Mouse (Mus musculus): ENCODE results near the gene 2210016L21Rik.
"Not testable (repeated sequence)": the region's sequence is repeated elsewhere in the genome, so short reads cannot be mapped to it uniquely, and the experiment has no call there.

2210016L21Rik gene

DNA sequence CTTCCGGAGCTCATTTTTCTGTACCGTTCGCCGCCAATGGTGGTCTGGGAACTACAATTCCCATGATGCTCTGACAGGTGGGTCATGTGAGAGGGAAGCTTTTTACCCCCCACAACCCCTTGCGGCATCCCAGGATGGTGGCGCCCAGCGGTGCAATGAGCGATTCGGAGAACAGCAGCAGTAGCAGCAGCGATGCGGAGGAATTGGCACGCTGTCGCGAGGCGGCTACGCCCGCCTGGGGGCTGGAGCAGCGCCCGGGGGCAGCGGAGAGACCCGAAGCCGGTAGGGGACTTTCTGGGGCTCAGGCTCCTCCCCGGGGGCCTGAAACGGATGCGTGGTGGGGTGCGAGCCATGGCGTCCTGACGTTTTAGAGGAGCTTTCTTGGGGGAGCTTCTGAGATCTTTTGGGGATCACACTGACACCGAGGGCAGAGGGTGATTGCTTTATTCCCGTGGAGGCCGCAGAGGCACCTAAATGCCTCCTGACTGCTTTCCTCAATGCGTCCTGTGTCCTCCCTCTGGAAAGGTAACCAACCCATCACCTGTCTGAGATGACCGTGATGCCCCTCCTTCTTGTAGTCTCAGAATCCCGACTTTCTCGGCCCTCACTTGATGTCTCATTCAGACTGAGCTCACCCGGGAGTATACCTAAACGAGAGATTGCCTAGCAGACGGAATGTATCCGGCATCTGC lies at the start of gene 2210016L21Rik:
Gene 2210016L21Rik, plus strand, starts transcription at position 85 of the 692 bp plus-strand sequence.
- peak; percentile 83 for DNase-seq (ENCODE audit: low read depth)

DNA sequence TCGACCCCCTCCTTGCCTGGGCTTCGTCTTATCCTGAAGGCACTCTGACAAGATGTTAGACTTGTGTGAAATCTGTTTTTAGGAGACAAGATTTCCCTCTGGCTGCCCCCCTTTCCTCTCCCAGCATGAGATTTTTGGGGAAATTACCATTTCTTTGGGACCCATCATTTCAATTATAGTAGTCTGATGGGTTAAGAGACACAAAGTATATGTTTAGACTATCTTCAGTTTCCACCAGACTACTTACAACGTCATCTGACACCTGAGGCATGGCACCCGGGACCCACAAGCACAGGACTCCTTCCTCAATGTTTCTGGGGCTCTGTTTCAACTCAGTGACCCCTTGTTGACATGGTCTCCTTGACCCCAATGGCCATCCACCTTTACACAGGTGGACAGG lies 46.4 kb upstream of the 2210016L21Rik start:
- no peak for DNase-seq (ENCODE audit: low read depth)

DNA sequence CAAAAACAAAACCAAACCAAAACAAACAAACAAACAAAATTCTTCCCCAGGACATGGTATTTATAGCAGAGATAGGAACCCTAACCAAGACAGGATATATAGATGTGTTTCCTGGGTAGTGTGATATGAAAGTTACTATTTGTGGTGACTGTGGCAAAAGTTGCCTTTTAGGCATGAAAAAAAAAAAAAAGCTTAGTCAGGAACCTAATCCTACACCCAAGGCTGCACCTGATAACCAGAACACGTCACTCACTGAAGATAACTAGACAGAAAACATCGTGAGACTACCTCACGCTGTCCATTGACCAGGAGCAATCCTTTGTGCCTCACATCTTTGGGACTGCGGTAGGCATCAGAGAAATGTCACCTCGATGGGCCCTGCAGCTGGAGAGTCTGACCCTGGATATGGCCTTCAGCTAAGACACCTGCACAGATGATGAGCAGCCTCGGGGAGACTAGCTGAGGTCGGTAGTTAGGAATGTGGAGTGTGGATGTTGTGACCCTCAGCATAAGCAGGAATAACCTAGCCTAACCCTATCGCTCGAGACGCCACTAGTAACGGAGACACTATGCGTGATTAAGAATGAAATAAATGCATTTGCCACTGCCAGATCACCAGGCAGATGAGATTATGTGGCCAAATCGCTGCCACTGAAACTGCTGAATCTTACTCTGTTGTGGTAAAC lies 45.1 kb upstream of the 2210016L21Rik start, which contains the start of gene Oasl2:
Gene Oasl2, plus strand, starts transcription at position 249 of the 686 bp plus-strand sequence.
- DNase-seq (ENCODE audit: low read depth) = no peak

DNA sequence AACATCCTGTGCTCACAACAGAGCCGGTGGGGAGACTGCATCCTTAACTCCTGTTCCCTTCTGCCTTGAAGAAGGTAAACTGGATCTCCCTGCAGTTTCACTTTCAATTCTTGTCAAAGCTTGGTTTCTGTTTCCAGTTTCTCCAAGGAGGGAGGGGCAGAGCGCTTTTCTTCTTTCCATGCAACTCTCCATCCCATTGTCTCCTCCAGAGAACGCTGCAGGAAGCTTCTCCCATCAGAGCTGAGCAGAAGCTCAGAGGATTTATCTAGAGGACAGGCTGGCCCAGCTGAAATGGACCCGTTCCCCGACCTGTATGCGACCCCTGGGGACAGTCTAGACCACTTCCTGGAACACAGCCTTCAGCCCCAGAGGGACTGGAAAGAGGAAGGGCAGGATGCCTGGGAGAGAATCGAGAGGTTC lies 44.6 kb upstream of the 2210016L21Rik start:
- no peak for DNase-seq (ENCODE audit: low read depth)

DNA sequence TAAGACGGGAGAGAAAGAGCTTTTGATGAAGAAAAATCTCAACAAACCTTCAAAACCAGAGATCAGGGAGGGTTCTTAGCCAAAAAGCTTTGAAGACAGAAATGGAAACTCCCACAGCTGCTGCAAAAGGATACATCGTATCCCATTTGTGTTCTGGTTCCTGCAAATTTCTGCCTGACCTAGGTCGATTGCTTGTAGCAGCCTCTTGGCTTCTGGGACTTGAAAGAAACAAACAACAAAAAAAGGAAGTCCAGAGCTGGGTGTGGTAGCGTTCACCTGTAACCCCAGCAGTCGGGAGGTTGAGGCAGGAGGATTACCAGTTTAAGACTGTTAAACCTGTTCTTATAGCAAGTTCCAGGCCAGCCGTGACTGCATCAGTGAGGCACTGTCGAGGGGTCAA lies 43.1 kb upstream of the 2210016L21Rik start:
- no peak for DNase-seq (ENCODE audit: low read depth)

DNA sequence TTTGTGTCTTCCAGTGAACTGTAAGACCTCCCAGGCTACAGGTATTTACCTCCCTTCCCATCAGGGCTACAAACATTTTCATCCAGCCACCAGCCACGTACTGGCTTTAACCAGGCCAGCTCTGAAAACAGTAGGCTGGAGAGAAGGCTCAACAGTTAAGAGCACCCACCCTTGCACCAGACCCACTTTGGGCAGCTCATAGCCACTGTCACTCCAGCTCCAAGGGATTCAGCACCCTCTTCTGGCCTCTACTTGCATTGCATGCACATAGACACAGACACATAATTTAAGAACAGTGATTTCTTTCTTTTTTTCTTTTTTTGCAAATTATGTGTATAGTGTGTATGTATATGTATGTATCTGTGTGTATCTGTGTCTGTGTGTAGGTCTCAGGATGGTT lies 39.5 kb upstream of the 2210016L21Rik start:
- DNase-seq (ENCODE audit: low read depth) = no peak

DNA sequence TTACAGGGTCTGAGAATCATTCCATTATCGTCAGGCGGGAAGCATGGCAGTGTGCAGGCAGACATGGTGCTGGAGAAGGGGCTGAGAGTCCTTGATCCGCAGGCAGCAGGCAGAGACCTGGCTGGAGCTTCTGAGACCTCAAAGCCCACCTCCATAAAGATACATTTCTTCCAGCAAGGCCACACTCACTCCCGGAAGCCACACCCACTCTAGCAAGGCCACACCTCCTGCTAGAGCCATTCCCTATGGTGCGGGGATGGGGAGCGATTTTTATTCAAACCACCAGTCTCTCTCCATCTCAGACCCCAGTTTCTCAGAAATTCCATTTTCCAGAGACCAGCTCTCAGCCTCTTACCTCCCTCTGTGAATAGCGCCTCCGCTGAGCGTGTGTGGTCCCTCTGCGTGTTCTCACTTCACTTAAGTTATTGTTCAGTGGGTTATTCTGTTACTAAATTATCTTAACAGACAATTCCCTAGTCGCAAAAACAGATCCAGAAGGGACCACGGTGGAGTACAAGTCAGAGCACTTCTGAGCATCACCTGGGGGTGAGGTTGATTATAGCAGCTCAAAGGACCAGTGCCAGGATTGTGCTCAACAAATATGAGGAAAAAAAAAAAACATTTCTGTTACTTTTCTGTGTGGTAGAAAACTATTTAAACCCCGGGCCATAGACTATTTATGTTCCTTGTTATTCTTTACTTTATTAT lies 33.2 kb upstream of the 2210016L21Rik start:
- DNase-seq (ENCODE audit: low read depth) = no peak

DNA sequence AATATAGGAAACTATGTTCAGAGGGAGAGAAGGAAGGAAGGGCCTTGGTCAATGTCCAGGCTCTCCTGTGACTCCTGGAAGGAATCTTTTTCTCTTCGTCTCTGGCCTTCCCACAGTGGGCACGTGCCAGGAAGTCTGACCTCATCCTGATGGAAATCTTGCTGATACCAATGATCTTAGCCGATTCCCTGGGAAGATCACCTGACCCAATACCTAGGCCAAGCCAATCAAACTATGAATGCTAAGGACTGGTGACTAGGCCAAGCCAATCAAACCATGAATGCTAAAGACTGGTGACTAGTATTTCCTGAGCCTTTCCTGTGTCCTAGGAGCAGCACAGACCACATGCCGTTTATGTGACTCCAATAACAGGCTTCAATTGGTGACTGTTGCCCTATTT lies 28.3 kb upstream of the 2210016L21Rik start:
- DNase-seq (ENCODE audit: low read depth) = no peak

DNA sequence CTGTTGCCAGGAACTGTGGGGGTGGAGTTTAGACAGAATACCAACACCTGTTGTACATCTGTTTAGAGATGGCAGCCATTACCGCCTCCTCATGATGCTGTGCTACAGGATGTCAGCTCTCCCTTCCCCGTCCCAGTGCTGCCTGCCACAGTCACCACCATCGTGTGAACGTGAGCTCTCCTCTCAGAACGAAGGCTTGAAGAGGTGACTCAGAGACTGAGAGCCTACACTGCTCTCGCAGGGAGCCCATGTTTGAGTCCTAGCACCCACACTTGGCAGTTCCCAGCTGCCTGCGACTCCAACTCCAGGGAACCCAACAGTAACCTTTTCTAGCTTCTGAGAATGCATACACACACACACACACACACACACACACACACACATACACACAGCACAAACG lies 27.1 kb upstream of the 2210016L21Rik start:
- DNase-seq (ENCODE audit: low read depth) = no peak

DNA sequence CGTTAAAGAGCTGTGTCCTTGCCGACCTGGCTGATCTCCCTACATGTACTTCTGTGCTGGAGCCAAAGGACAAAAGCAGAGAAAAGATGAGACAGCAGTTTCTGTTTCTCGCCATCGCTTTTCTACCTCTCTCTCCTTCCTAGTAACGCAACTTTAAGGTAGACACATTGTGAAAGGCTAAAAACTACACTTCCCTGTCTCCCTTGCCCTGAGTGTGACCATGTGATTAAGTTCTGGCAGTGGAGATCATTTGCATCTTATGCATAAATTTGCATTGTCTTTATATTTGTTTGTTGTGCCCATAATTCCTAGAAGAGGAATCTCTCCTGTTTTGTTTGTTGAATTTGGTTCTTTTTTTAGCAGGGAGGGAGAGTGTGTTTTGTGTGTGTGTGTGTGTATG lies 26.1 kb upstream of the 2210016L21Rik start:
- no peak for DNase-seq (ENCODE audit: low read depth)

DNA sequence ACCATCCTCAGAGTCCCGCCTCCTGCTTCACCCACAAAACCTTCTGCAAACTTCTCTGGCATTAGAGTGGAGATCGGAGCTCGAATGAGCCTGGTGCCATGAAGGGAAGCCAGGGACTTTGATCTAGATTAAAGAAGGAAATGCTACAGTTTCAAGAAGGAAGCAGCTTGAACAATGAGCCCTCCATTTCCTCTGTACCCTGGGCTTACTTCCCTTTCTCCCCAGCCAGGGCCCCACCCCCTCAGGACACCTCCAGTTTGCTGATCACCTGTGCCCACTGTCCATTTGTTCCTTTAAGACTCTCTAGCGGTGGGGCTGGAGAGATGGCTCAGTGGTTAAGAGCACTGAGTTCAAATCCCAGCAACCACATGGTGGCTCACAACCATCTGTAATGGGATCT lies 25.2 kb upstream of the 2210016L21Rik start:
- no peak for DNase-seq (ENCODE audit: low read depth)

DNA sequence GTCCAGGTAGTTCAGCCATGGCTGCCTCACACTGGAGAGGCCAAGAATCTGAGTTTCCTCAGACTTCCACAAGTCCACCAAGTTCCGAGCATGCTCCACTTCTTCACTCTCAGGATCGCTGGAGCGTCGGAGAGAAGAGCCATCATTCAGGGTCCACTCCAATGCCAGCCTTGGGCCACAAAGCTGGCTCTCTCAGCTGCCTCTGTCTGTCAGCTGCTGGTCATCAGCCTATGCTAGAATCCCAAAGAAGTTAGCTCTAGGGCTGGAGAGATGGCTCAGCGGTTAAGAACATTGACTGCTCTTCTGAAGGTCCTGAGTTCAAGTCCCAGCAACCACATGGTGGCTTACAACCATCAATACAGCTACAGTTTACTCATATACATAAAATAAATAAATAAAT lies 24.6 kb upstream of the 2210016L21Rik start:
- DNase-seq (ENCODE audit: low read depth) = not testable (repeated sequence)

DNA sequence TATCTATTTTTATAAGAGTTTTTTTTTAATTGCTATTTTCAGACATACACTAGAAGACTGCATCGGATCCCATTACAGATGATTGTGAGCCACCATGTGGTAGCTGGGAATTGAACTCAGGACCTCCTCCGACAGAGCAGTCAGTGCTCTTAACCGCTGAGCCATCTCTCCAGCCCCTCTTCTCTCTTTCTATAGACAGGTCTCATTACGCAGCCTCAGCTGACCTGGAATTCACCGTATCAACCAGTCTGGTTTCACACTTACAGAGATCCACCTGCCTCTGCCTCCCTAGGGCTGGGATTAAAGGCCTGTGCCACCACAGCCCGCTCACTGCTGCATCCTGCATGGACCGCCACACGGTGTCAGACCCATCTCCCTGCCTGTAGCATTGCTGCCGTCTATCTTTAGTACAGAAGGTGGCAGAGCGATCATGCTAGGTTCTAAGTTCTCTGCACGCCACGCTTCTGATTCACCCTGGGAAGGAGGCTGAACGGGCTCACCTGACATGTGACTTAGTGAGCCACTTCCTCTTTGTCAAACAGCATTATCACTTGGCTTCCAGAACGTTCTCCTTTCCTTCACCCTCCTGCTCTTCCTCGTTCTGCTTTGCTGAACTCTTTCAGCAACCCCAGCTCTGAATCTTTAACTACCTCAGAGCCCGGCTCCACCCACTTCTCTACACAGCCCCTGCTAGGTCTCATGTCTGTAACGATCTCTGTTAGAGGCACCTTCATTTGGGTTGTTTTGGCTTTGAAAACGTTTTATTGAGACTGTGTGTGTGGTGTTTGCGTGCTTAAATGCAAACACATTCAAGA lies 20.2 kb upstream of the 2210016L21Rik start:
- DNase-seq (ENCODE audit: low read depth) = peak; percentile 60

DNA sequence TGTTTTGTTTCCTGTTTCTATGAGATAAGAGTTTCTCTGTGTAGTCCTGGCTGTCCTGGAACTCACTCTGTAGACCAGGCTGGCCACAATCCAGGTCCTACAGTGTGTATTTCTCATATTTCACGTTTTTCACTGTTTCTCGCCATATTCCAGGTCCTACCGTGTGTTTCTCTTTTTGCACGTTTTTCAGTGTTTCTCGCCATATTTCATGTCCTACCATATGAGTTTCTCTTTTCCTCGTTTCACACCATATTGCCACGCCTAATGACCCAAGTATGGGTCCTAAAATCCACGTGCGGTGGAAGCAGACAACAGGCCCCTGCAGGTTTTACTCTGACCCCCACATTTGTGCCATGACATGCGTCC lies 19.6 kb upstream of the 2210016L21Rik start:
- no peak for DNase-seq (ENCODE audit: low read depth)

DNA sequence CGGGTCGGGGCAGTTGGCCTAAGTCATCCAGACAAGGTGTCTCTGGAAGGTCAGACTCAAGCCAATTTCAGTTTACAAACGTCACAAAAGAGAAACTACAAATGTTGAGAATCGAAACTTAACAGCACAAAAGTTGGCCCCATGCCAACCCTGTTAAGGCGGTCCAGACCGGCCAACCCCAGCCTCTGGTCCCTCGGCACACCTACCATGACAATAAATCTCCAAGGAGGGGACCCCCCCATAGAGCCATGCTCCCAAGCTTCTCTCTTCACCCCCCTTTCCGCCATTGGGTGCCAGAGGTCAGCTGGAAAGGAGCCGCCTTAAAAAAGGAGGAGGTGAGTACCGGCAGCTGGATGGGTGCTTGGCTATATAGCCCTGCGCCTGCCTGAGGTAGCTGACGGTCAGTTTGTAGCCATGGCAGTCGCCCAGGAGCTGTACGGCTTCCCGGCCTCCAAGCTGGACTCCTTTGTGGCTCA lies 18.9 kb upstream of the 2210016L21Rik start, which contains the start of gene Oasl1:
Gene Oasl1, plus strand, starts transcription at position 243 of the 476 bp plus-strand sequence.
- no peak for DNase-seq (ENCODE audit: low read depth)

DNA sequence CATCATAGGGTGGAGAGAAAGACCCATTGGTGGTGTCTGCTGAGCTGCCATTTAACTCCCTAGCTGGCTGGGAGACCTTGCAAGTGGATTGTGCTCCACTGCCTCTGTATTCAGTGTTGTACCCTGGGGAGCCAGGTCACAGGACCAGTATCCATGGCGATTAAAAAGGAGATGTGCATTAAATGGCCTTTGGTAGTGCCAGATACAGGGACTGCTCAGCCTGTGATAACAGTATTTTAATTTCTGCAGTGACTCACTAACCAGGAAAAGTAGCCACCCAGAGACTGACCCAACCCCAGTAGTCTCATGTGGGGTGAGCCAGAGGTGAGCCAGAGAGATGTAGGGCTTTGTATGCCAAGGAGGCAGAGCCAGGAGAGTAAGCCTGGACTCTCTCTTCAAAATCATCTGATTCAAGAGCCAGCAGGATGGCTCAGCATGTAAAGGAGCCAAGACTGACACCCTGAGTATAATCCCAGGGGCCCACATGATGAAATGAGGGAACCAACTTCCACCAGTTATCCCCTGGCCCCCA lies 15.7 kb upstream of the 2210016L21Rik start:
- DNase-seq (ENCODE audit: low read depth) = no peak

DNA sequence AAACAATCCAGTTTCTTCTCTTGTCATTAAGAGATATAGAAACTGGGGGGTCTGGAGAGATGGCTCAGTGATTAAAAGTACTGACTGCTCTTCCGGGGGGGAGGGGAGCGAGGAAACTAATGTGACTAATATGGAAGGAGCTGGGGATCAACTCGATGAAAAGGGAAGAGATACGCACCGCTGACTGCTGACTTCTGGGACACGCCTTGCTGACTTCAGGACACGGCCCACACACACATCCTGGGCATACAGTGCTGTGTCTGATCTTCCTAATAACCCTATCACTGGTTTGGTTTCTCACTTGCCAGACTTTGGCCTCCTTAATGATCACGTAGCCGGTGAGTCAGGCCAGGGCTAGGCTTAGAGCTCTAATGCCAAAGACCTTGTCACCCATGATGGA lies 15.2 kb upstream of the 2210016L21Rik start:
- DNase-seq (ENCODE audit: low read depth) = no peak

DNA sequence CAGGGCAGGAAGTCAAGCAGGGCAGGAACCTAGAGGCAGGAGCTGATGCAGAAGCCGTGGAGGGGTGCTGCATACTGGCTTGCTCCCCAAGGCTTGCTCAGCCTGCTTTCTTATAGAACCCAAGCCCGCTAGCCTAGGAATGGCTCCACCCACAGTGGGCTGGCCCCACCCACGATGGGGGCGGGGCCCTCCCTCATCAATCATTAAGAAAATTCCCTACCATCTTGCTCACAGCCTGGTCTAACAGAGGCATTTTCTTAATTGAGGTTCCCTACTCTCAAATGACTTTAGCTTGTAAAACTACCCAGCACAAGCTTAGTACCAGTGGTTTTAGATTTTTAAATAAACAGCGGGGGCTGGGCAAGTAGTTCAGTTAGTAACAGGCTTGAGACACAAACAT lies 10.3 kb upstream of the 2210016L21Rik start:
- DNase-seq (ENCODE audit: low read depth) = no peak

DNA sequence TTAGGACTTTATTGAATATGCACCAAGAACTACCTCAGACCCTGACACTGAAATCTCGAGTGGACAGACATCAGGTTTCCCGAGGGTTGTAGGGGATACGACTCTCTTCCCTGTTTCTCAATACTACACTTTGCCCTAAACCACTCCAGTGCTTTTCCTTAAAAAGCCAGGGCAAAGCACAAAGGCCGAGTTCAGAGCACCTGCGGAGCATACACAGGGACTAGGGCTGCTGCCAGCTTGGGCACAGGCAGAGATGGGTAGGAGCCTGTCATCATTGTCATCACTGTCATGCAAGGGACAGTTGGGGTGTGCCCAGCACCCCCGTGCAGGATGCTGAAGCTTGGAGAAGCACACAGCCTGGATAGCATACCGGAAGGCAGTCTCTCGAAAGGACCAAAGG lies 8.8 kb upstream of the 2210016L21Rik start:
- DNase-seq (ENCODE audit: low read depth) = no peak

DNA sequence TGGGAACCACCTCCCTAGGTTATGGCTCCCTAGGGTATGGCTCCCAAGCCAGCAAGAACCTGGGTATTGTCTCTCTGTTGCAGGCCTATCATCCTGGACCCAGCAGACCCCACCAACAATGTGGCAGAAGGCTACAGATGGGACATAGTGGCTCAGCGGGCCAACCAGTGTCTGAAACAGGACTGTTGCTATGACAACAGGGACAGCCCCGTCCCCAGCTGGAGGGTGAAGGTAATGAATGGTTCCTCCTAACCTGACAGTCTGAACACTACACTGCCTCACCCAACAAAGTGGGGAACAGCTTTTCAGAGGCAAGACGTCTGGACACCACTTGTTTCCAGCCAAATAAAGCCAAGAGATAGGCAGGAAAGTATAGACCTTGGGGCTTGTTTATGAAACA lies 6.1 kb upstream of the 2210016L21Rik start:
- no peak for DNase-seq (ENCODE audit: low read depth)

DNA sequence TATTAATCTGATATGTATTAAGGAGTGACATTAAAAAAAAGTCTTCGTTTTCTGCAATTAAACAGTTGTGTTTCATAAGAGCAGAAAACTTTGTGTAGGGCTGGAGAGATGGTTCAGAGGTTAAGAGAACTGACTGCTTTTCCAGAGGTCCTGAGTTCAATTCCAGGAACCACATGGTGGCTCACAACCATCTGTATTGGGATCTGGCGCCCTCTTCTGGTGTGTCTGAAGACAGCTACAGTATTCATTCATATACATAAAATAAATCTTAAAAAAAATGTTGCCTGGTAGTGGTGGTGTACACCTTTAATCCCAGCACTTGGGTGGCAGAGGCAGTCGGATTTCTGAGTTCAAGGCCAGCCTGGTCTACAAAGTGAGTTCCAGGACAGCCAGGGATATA lies 820 bp upstream of the 2210016L21Rik start:
- DNase-seq (ENCODE audit: low read depth) = not testable (repeated sequence)

DNA sequence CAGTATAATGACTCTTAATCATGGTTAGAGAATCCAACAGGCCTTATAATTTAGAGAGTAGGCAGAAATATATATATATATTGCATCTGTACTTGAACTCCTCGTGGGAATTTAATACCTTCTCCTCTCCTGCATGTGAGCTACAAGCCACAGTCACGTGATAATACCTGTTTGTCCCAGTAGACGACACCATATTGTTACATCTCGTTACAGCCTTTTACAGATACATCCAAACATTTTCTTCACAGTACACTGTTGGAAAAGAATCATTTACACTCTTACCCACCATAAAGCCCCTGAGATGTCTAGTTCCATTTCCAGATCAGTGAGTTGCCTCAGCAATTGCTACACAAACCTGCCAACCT lies 790 bp downstream of the 2210016L21Rik start:
- no peak for DNase-seq (ENCODE audit: low read depth)

Measured in c-Kit-positive CD71-negative TER-119-negative erythroid progenitor cells, embryonic 14.5 days (primary cell).